Mouse (Mus musculus): ENCODE data around the gene Klhl10. TPM values are rescaled to one million over a fixed set of nuclear protein-coding genes. Genes with fewer than 3 reads are reported as not detected.
A peak's percentile ranks its signal among the peaks of the same experiment; 100 is the strongest.

Gene Klhl10
- polyA plus RNA-seq, 1 experiment from 2014 or later, result 0.75 TPM

GRCm38 (mm10) chr11:100435678-100436246 is 6.0 kb upstream of the Klhl10 start:
- 40% methylated on average over 9 of the region's 9 CpGs for WGBS

GRCm38 (mm10) chr11:100437901-100438300 is 3.8 kb upstream of the Klhl10 start:
- Histone ChIP-seq H3K4me3 (no peak overlapping the region), H3K4me1 (replicated peaks) (peaks cover 26% of the 10 kb centered on the region), H3K9me3 (no peaks in the 10 kb centered on the region), H3K27ac (replicated peaks) (no peak overlapping the region), H3K4me2 (no peak overlapping the region), H3K27me3 (no peaks in the 10 kb centered on the region), H3K9ac (no peak overlapping the region), H3K36me3 (peaks cover 46% of the 10 kb centered on the region)
- no peak for ATAC-seq (ENCODE audit: low read depth)
- 75% methylated on average over 1 of the region's 1 CpGs for whole genome bisulfite sequencing

More at GRCm38 (mm10) chr11:100435678-100436246, 6.0 kb upstream of the Klhl10 start:
- Histone ChIP-seq H3K36me3 (peaks cover 65% of the 10 kb centered on the region), H3K9me3 (no peaks in the 10 kb centered on the region), H3K9ac (no peak overlapping the region), H3K27me3 (no peaks in the 10 kb centered on the region), H3K4me1 (replicated peaks) (peaks cover 19% of the 10 kb centered on the region), H3K27ac (replicated peaks) (no peak overlapping the region), H3K4me2 (no peak overlapping the region), H3K4me3 (no peak overlapping the region)
- ATAC-seq (ENCODE audit: low read depth), result no peak

GRCm38 (mm10) chr11:100440691-100441522 is 810 bp upstream of the Klhl10 start:
- H3K4me3 ChIP-seq, result peak overlapping the region; percentile 82
- H3K4me1 ChIP-seq (replicated peaks), result peaks cover 26% of the 10 kb centered on the region
- ATAC-seq (ENCODE audit: low read depth), result peak; percentile 97
- H3K9ac ChIP-seq, result peak overlapping the region; percentile 93
- peak overlapping the region; percentile 65 for H3K4me2 ChIP-seq
- no peaks in the 10 kb centered on the region for H3K27me3 ChIP-seq
- peak overlapping the region; percentile 49; the same call in 1 of the 2 replicates for H3K27ac ChIP-seq (replicated peaks)
- H3K36me3 ChIP-seq, result peaks cover 23% of the 10 kb centered on the region
- no peaks in the 10 kb centered on the region for H3K9me3 ChIP-seq
- under 1% methylated on average over 52 of the region's 52 CpGs for WGBS

GRCm38 (mm10) chr11:100442625-100443024 is 908 bp downstream of the Klhl10 start:
- Histone ChIP-seq H3K9me3 (no peaks in the 10 kb centered on the region), H3K27me3 (no peaks in the 10 kb centered on the region), H3K27ac (replicated peaks) (no peak overlapping the region), H3K4me2 (no peak overlapping the region), H3K9ac (no peak overlapping the region), H3K4me1 (replicated peaks) (peaks cover 26% of the 10 kb centered on the region), H3K4me3 (no peak overlapping the region), H3K36me3 (peaks cover 7% of the 10 kb centered on the region)
- 79% methylated on average over 6 of the region's 6 CpGs for WGBS
- no peak for ATAC-seq (ENCODE audit: low read depth)

- H3K36me3 ChIP-seq, result peaks cover 47% of the 10 kb centered on the region
- H3K4me1 ChIP-seq (replicated peaks), result peaks cover 3% of the 10 kb centered on the region
- H3K27me3 ChIP-seq, result no peaks in the 10 kb centered on the region
- no peak overlapping the region for H3K9ac ChIP-seq
- no peaks in the 10 kb centered on the region for H3K9me3 ChIP-seq
- no peak overlapping the region for H3K4me3 ChIP-seq
- WGBS, result 90% methylated on average over 4 of the region's 4 CpGs
- H3K27ac ChIP-seq (replicated peaks), result no peak overlapping the region
- H3K4me2 ChIP-seq, result no peak overlapping the region
- no peak for ATAC-seq (ENCODE audit: low read depth)
Observed at GRCm38 (mm10) chr11:100457247-100457646, 15.5 kb downstream of the Klhl10 start.

GRCm38 (mm10) chr11:100457711-100458110 is 16.0 kb downstream of the Klhl10 start:
- H3K4me3 ChIP-seq, result no peak overlapping the region

GRCm38 (mm10) chr11:100462699-100463098 is 21.0 kb downstream of the Klhl10 start:
- no peak overlapping the region for H3K9ac ChIP-seq
- 92% methylated on average over 10 of the region's 10 CpGs for WGBS
- no peaks in the 10 kb centered on the region for H3K9me3 ChIP-seq
- H3K27ac ChIP-seq (replicated peaks), result no peak overlapping the region
- no peak overlapping the region for H3K4me2 ChIP-seq
- H3K36me3 ChIP-seq, result peaks cover 50% of the 10 kb centered on the region
- no peak overlapping the region for H3K4me3 ChIP-seq
- no peaks in the 10 kb centered on the region for H3K27me3 ChIP-seq
- peaks cover 3% of the 10 kb centered on the region for H3K4me1 ChIP-seq (replicated peaks)
- ATAC-seq (ENCODE audit: low read depth), result no peak

More at GRCm38 (mm10) chr11:100457711-100458110, 16.0 kb downstream of the Klhl10 start:
- Histone ChIP-seq H3K27me3 (no peaks in the 10 kb centered on the region), H3K4me2 (no peak overlapping the region), H3K36me3 (peaks cover 47% of the 10 kb centered on the region), H3K9me3 (no peaks in the 10 kb centered on the region), H3K4me1 (replicated peaks) (peaks cover 3% of the 10 kb centered on the region), H3K27ac (replicated peaks) (no peak overlapping the region), H3K9ac (no peak overlapping the region)
- no peak for ATAC-seq (ENCODE audit: low read depth)
- WGBS, result 93% methylated on average over 5 of the region's 5 CpGs

GRCm38 (mm10) chr11:100465229-100465792 is 23.6 kb downstream of the Klhl10 start:
- Histone ChIP-seq H3K4me1 (replicated peaks) (peaks cover 20% of the 10 kb centered on the region), H3K36me3 (peaks cover 35% of the 10 kb centered on the region), H3K4me3 (no peak overlapping the region), H3K27ac (replicated peaks) (no peak overlapping the region), H3K27me3 (no peaks in the 10 kb centered on the region), H3K9ac (no peak overlapping the region), H3K9me3 (no peaks in the 10 kb centered on the region), H3K4me2 (no peak overlapping the region)
- WGBS, result 97% methylated on average over 1 of the region's 1 CpGs
- ATAC-seq (ENCODE audit: low read depth), result no peak

GRCm38 (mm10) chr11:100465833-100466232 is 24.1 kb downstream of the Klhl10 start:
- Histone ChIP-seq H3K27me3 (no peaks in the 10 kb centered on the region), H3K27ac (replicated peaks) (no peak overlapping the region), H3K9me3 (no peaks in the 10 kb centered on the region), H3K4me2 (no peak overlapping the region), H3K36me3 (peaks cover 35% of the 10 kb centered on the region), H3K4me1 (replicated peaks) (peaks cover 22% of the 10 kb centered on the region), H3K4me3 (no peak overlapping the region), H3K9ac (no peak overlapping the region)
- WGBS, result 85% methylated on average over 1 of the region's 1 CpGs
- no peak for ATAC-seq (ENCODE audit: low read depth)

- H3K36me3 ChIP-seq, result peaks cover 17% of the 10 kb centered on the region
- 4% methylated on average over 30 of the region's 30 CpGs for WGBS
- no peaks in the 10 kb centered on the region for H3K27me3 ChIP-seq
- H3K4me3 ChIP-seq, result peak overlapping the region; percentile 97
- peaks cover 33% of the 10 kb centered on the region for H3K4me1 ChIP-seq (replicated peaks)
- peak overlapping the region; percentile 92 for H3K27ac ChIP-seq (replicated peaks)
- peak overlapping the region; percentile 96 for H3K9ac ChIP-seq
- ATAC-seq (ENCODE audit: low read depth), result peak; percentile 37
- peak overlapping the region; percentile 74 for H3K4me2 ChIP-seq
- no peaks in the 10 kb centered on the region for H3K9me3 ChIP-seq
Observed at GRCm38 (mm10) chr11:100471352-100472196, 29.9 kb downstream of the Klhl10 start.

GRCm38 (mm10) chr11:100472197-100472934 is 30.6 kb downstream of the Klhl10 start, which contains the start of gene Klhl11:
Klhl11 (minus strand) TSS chr11:100472741.
- H3K36me3 ChIP-seq, result peaks cover 17% of the 10 kb centered on the region
- H3K4me3 ChIP-seq, result peak within 1 kb of the TSS; percentile 97
- no peaks in the 10 kb centered on the region for H3K27me3 ChIP-seq
- H3K27ac ChIP-seq (replicated peaks), result peak within 1 kb of the TSS; percentile 92
- peak within 1 kb of the TSS; percentile 96 for H3K9ac ChIP-seq
- under 1% methylated on average over 83 of the region's 83 CpGs for WGBS
- H3K9me3 ChIP-seq, result no peaks in the 10 kb centered on the region
- peaks cover 33% of the 10 kb centered on the region for H3K4me1 ChIP-seq (replicated peaks)
- ATAC-seq (ENCODE audit: low read depth), result peak; percentile 93
- H3K4me2 ChIP-seq, result peak within 1 kb of the TSS; percentile 74
